Mouse (Mus musculus): Measurements from ENCODE around the gene Sdsl. TPM values are rescaled to one million over a fixed set of nuclear protein-coding genes. Genes with fewer than 3 reads are reported as not detected.

Sdsl gene
- polyA plus RNA-seq, 1 experiment from 2014 or later, result 6.7 TPM

- 90% methylated on average over 5 of the region's 5 CpGs for WGBS
- Histone ChIP-seq H3K4me1 (replicated peaks) (peaks cover 6% of the 10 kb centered on the region; the same call in 1 of the 2 replicates), H3K27ac (no peak overlapping the region), H3K27me3 (0 out of 2 replicates have a peak, but pooled peaks cover 2% of the 10 kb centered on the region), H3K9me3 (no peaks in the 10 kb centered on the region), H3K4me2 (no peak overlapping the region), H3K4me3 (no peak overlapping the region), H3K36me3 (no peaks in the 10 kb centered on the region), H3K9ac (no peak overlapping the region)
- no peak for ATAC-seq (ENCODE audit: low FRiP score)
Measured at GRCm38 (mm10) chr5:120468336-120468735, 4.3 kb downstream of the Sdsl start.

- Histone ChIP-seq H3K27me3 (peaks cover 8% of the 10 kb centered on the region; the same call in 1 of the 2 replicates), H3K27ac (no peak overlapping the region), H3K36me3 (no peaks in the 10 kb centered on the region), H3K9ac (peak overlapping the region; percentile 19; the same call in 1 of the 2 replicates), H3K4me3 (peak overlapping the region; percentile 17), H3K9me3 (no peaks in the 10 kb centered on the region), H3K4me1 (replicated peaks) (peaks cover 6% of the 10 kb centered on the region; the same call in 1 of the 2 replicates), H3K4me2 (peak overlapping the region; percentile 37)
- 7% methylated on average over 4 of the region's 4 CpGs for WGBS
- ATAC-seq (ENCODE audit: low FRiP score), result no peak
Measured at GRCm38 (mm10) chr5:120467026-120467425, 5.6 kb downstream of the Sdsl start.

GRCm38 (mm10) chr5:120465860-120466259 lies 6.8 kb downstream of the Sdsl start:
- ATAC-seq (ENCODE audit: low FRiP score), result no peak
- WGBS, result 79% methylated on average over 6 of the region's 6 CpGs
- no peak overlapping the region for H3K27ac ChIP-seq

GRCm38 (mm10) chr5:120465062-120465461 lies 7.5 kb downstream of the Sdsl start:
- no peak for ATAC-seq (ENCODE audit: low FRiP score)

More at GRCm38 (mm10) chr5:120465860-120466259, 6.8 kb downstream of the Sdsl start:
- H3K9ac ChIP-seq, result no peak overlapping the region
- no peak overlapping the region for H3K4me3 ChIP-seq
- peaks cover 6% of the 10 kb centered on the region; the same call in 1 of the 2 replicates for H3K4me1 ChIP-seq (replicated peaks)
- H3K9me3 ChIP-seq, result no peaks in the 10 kb centered on the region
- no peak overlapping the region for H3K4me2 ChIP-seq
- H3K27me3 ChIP-seq, result peaks cover 14% of the 10 kb centered on the region
- H3K36me3 ChIP-seq, result no peaks in the 10 kb centered on the region

GRCm38 (mm10) chr5:120464321-120464720 lies 8.3 kb downstream of the Sdsl start:
- Histone ChIP-seq H3K27ac (no peak overlapping the region), H3K36me3 (no peaks in the 10 kb centered on the region), H3K9me3 (no peaks in the 10 kb centered on the region), H3K4me1 (replicated peaks) (peaks cover 6% of the 10 kb centered on the region; the same call in 1 of the 2 replicates), H3K9ac (no peak overlapping the region), H3K27me3 (peaks cover 18% of the 10 kb centered on the region), H3K4me3 (no peak overlapping the region), H3K4me2 (no peak overlapping the region)
- ATAC-seq (ENCODE audit: low FRiP score), result no peak
- WGBS, result 87% methylated on average over 4 of the region's 4 CpGs

More at GRCm38 (mm10) chr5:120465062-120465461, 7.5 kb downstream of the Sdsl start:
- Histone ChIP-seq H3K27ac (no peak overlapping the region), H3K27me3 (peaks cover 18% of the 10 kb centered on the region), H3K4me1 (replicated peaks) (peaks cover 6% of the 10 kb centered on the region; the same call in 1 of the 2 replicates), H3K4me2 (no peak overlapping the region), H3K9me3 (no peaks in the 10 kb centered on the region), H3K9ac (no peak overlapping the region), H3K36me3 (no peaks in the 10 kb centered on the region), H3K4me3 (no peak overlapping the region)
- 40% methylated on average over 5 of the region's 5 CpGs for WGBS

GRCm38 (mm10) chr5:120461902-120462301 lies 10.7 kb downstream of the Sdsl start:
- H3K4me1 ChIP-seq (replicated peaks), result peaks cover 3% of the 10 kb centered on the region; the same call in 1 of the 2 replicates
- no peaks in the 10 kb centered on the region for H3K9me3 ChIP-seq
- no peaks in the 10 kb centered on the region for H3K36me3 ChIP-seq
- H3K4me2 ChIP-seq, result no peak overlapping the region
- H3K27me3 ChIP-seq, result peaks cover 20% of the 10 kb centered on the region
- no peak for ATAC-seq (ENCODE audit: low FRiP score)
- H3K4me3 ChIP-seq, result no peak overlapping the region
- H3K27ac ChIP-seq, result no peak overlapping the region
- no peak overlapping the region for H3K9ac ChIP-seq
- WGBS, result 74% methylated on average over 14 of the region's 15 CpGs

GRCm38 (mm10) chr5:120459133-120459532 lies 13.5 kb downstream of the Sdsl start:
- Histone ChIP-seq H3K4me2 (no peak overlapping the region), H3K4me3 (no peak overlapping the region), H3K9me3 (no peaks in the 10 kb centered on the region), H3K27me3 (peaks cover 32% of the 10 kb centered on the region), H3K27ac (no peak overlapping the region), H3K4me1 (replicated peaks) (peaks cover 10% of the 10 kb centered on the region; the same call in 1 of the 2 replicates), H3K36me3 (no peaks in the 10 kb centered on the region), H3K9ac (no peak overlapping the region)
- no peak for ATAC-seq (ENCODE audit: low FRiP score)
- WGBS, result 82% methylated on average over 10 of the region's 10 CpGs

- Histone ChIP-seq H3K36me3 (no peaks in the 10 kb centered on the region), H3K27ac (no peak overlapping the region), H3K9me3 (no peaks in the 10 kb centered on the region), H3K4me2 (no peak overlapping the region), H3K27me3 (peaks cover 27% of the 10 kb centered on the region), H3K4me1 (replicated peaks) (peaks cover 13% of the 10 kb centered on the region; the same call in 1 of the 2 replicates), H3K4me3 (no peak overlapping the region), H3K9ac (no peak overlapping the region)
- no peak for ATAC-seq (ENCODE audit: low FRiP score)
- 4% methylated on average over 9 of the region's 9 CpGs for WGBS
Measured at GRCm38 (mm10) chr5:120457628-120458027, 15.0 kb downstream of the Sdsl start.

- no peak for ATAC-seq (ENCODE audit: low FRiP score)
- H3K4me3 ChIP-seq, result no peak overlapping the region
- no peaks in the 10 kb centered on the region for H3K9me3 ChIP-seq
- H3K27ac ChIP-seq, result no peak overlapping the region
- peaks cover 26% of the 10 kb centered on the region for H3K27me3 ChIP-seq
- peaks cover 13% of the 10 kb centered on the region; the same call in 1 of the 2 replicates for H3K4me1 ChIP-seq (replicated peaks)
- H3K4me2 ChIP-seq, result no peak overlapping the region
- H3K36me3 ChIP-seq, result no peaks in the 10 kb centered on the region
- H3K9ac ChIP-seq, result no peak overlapping the region
- 56% methylated on average over 7 of the region's 7 CpGs for WGBS
Measured at GRCm38 (mm10) chr5:120456841-120457554, 15.6 kb downstream of the Sdsl start.

- Histone ChIP-seq H3K36me3 (no peaks in the 10 kb centered on the region), H3K27me3 (peaks cover 23% of the 10 kb centered on the region), H3K9me3 (no peaks in the 10 kb centered on the region), H3K4me1 (replicated peaks) (peaks cover 13% of the 10 kb centered on the region; the same call in 1 of the 2 replicates), H3K4me3 (no peak overlapping the region), H3K9ac (no peak overlapping the region), H3K27ac (no peak overlapping the region), H3K4me2 (no peak overlapping the region)
- no peak for ATAC-seq (ENCODE audit: low FRiP score)
- WGBS, result 40% methylated on average over 1 of the region's 1 CpGs
Measured at GRCm38 (mm10) chr5:120456253-120456652, 16.4 kb downstream of the Sdsl start.

GRCm38 (mm10) chr5:120454756-120455337 lies 17.8 kb downstream of the Sdsl start:
- H3K27ac ChIP-seq, result peak overlapping the region; percentile 71

GRCm38 (mm10) chr5:120447305-120447704 lies 25.3 kb downstream of the Sdsl start:
- Histone ChIP-seq H3K4me2 (no peak overlapping the region), H3K9ac (0 out of 2 replicates have a peak overlapping the region, but pooled peaks have one; percentile 19), H3K27ac (peak overlapping the region; percentile 42), H3K27me3 (peaks cover 43% of the 10 kb centered on the region), H3K36me3 (no peaks in the 10 kb centered on the region), H3K4me3 (no peak overlapping the region), H3K9me3 (no peaks in the 10 kb centered on the region), H3K4me1 (replicated peaks) (peaks cover 6% of the 10 kb centered on the region)
- 47% methylated on average over 13 of the region's 13 CpGs for WGBS
- ATAC-seq (ENCODE audit: low FRiP score), result no peak

More at GRCm38 (mm10) chr5:120454756-120455337, 17.8 kb downstream of the Sdsl start:
- Histone ChIP-seq H3K36me3 (no peaks in the 10 kb centered on the region), H3K4me2 (peak overlapping the region; percentile 4; the same call in 1 of the 2 replicates), H3K4me3 (no peak overlapping the region), H3K27me3 (peaks cover 23% of the 10 kb centered on the region), H3K9ac (peak overlapping the region; percentile 56; the same call in 1 of the 2 replicates), H3K9me3 (no peaks in the 10 kb centered on the region), H3K4me1 (replicated peaks) (peaks cover 13% of the 10 kb centered on the region; the same call in 1 of the 2 replicates)
- 66% methylated on average over 14 of the region's 14 CpGs for WGBS
- no peak for ATAC-seq (ENCODE audit: low FRiP score)

All from hindbrain, embryonic 13.5 days (tissue).